Mouse (Mus musculus): ENCODE measurements around the gene Fam43b. TPM values are rescaled to one million over a fixed set of nuclear protein-coding genes. Genes with fewer than 3 reads are reported as not detected.

Gene Fam43b
- polyA plus RNA-seq, 1 experiment, result 1.1 TPM

- Histone ChIP-seq H3K36me3 (ENCODE audit: control insufficient read depth, insufficient read depth, low read length, poor library complexity, severe bottlenecking) (no peaks in the 10 kb centered on the region), H3K27ac (ENCODE audit: insufficient read depth, low read length) (no peak overlapping the region), H3K4me3 (ENCODE audit: low read depth, low read length) (no peak overlapping the region), H3K27me3 (ENCODE audit: control insufficient read depth, insufficient read depth, low read length, poor library complexity, severe bottlenecking) (no peaks in the 10 kb centered on the region), H3K4me1 (ENCODE audit: control insufficient read depth, insufficient read depth, low read length) (no peaks in the 10 kb centered on the region), H3K9ac (ENCODE audit: low read depth, poor library complexity, severe bottlenecking) (no peak overlapping the region), H3K9me3 (replicated peaks; ENCODE audit: control insufficient read depth, insufficient read depth, low read length, poor library complexity, severe bottlenecking) (no peaks in the 10 kb centered on the region)
- TF ChIP-seq CTCF (IDR thresholded peaks at IDR 0.05; ENCODE audit: low read depth, low read length) (no peak), EP300 (IDR thresholded peaks at IDR 0.05; ENCODE audit: insufficient read depth, low read depth, low read length) (no peak), POLR2A (IDR thresholded peaks at IDR 0.05; ENCODE audit: insufficient read depth, low read length) (no peak)
Observed at GRCm38 (mm10) chr4:138352692-138353091, 43.6 kb downstream of the Fam43b start.

- Histone ChIP-seq H3K36me3 (ENCODE audit: control insufficient read depth, insufficient read depth, low read length, poor library complexity, severe bottlenecking) (no peaks in the 10 kb centered on the region), H3K4me3 (ENCODE audit: low read depth, low read length) (no peak overlapping the region), H3K27ac (ENCODE audit: insufficient read depth, low read length) (no peak overlapping the region), H3K4me1 (ENCODE audit: control insufficient read depth, insufficient read depth, low read length) (no peaks in the 10 kb centered on the region), H3K9ac (ENCODE audit: low read depth, poor library complexity, severe bottlenecking) (no peak overlapping the region), H3K27me3 (ENCODE audit: control insufficient read depth, insufficient read depth, low read length, poor library complexity, severe bottlenecking) (no peaks in the 10 kb centered on the region), H3K9me3 (replicated peaks; ENCODE audit: control insufficient read depth, insufficient read depth, low read length, poor library complexity, severe bottlenecking) (no peaks in the 10 kb centered on the region)
- TF ChIP-seq EP300 (IDR thresholded peaks at IDR 0.05; ENCODE audit: insufficient read depth, low read depth, low read length), result no peak
- no peak for TF ChIP-seq CTCF (IDR thresholded peaks at IDR 0.05; ENCODE audit: low read depth, low read length)
- TF ChIP-seq POLR2A (IDR thresholded peaks at IDR 0.05; ENCODE audit: insufficient read depth, low read length), result no peak
Observed at GRCm38 (mm10) chr4:138351821-138352220, 44.5 kb downstream of the Fam43b start.

- Histone ChIP-seq H3K4me3 (ENCODE audit: low read depth, low read length) (no peak overlapping the region), H3K27ac (ENCODE audit: insufficient read depth, low read length) (no peak overlapping the region), H3K36me3 (ENCODE audit: control insufficient read depth, insufficient read depth, low read length, poor library complexity, severe bottlenecking) (no peaks in the 10 kb centered on the region), H3K9me3 (replicated peaks; ENCODE audit: control insufficient read depth, insufficient read depth, low read length, poor library complexity, severe bottlenecking) (no peaks in the 10 kb centered on the region), H3K27me3 (ENCODE audit: control insufficient read depth, insufficient read depth, low read length, poor library complexity, severe bottlenecking) (no peaks in the 10 kb centered on the region), H3K9ac (ENCODE audit: low read depth, poor library complexity, severe bottlenecking) (no peak overlapping the region), H3K4me1 (ENCODE audit: control insufficient read depth, insufficient read depth, low read length) (no peaks in the 10 kb centered on the region)
- TF ChIP-seq POLR2A (IDR thresholded peaks at IDR 0.05; ENCODE audit: insufficient read depth, low read length) (no peak), EP300 (IDR thresholded peaks at IDR 0.05; ENCODE audit: insufficient read depth, low read depth, low read length) (no peak), CTCF (IDR thresholded peaks at IDR 0.05; ENCODE audit: low read depth, low read length) (no peak)
Observed at GRCm38 (mm10) chr4:138348716-138349115, 47.6 kb downstream of the Fam43b start.

- Histone ChIP-seq H3K9me3 (replicated peaks; ENCODE audit: control insufficient read depth, insufficient read depth, low read length, poor library complexity, severe bottlenecking) (no peaks in the 10 kb centered on the region), H3K27me3 (ENCODE audit: control insufficient read depth, insufficient read depth, low read length, poor library complexity, severe bottlenecking) (no peaks in the 10 kb centered on the region), H3K36me3 (ENCODE audit: control insufficient read depth, insufficient read depth, low read length, poor library complexity, severe bottlenecking) (no peaks in the 10 kb centered on the region), H3K9ac (ENCODE audit: low read depth, poor library complexity, severe bottlenecking) (no peak overlapping the region), H3K4me1 (ENCODE audit: control insufficient read depth, insufficient read depth, low read length) (no peaks in the 10 kb centered on the region), H3K4me3 (ENCODE audit: low read depth, low read length) (no peak overlapping the region), H3K27ac (ENCODE audit: insufficient read depth, low read length) (no peak overlapping the region)
- TF ChIP-seq POLR2A (IDR thresholded peaks at IDR 0.05; ENCODE audit: insufficient read depth, low read length) (no peak), EP300 (IDR thresholded peaks at IDR 0.05; ENCODE audit: insufficient read depth, low read depth, low read length) (no peak), CTCF (IDR thresholded peaks at IDR 0.05; ENCODE audit: low read depth, low read length) (no peak)
Observed at GRCm38 (mm10) chr4:138347280-138347679, 49.0 kb downstream of the Fam43b start.

GRCm38 (mm10) chr4:138344891-138345545 lies 51.3 kb downstream of the Fam43b start:
- TF ChIP-seq CTCF (IDR thresholded peaks at IDR 0.05; ENCODE audit: low read depth, low read length) (no peak), EP300 (IDR thresholded peaks at IDR 0.05; ENCODE audit: insufficient read depth, low read depth, low read length) (no peak), POLR2A (IDR thresholded peaks at IDR 0.05; ENCODE audit: insufficient read depth, low read length) (no peak)
- no peaks in the 10 kb centered on the region for H3K27me3 ChIP-seq (ENCODE audit: control insufficient read depth, insufficient read depth, low read length, poor library complexity, severe bottlenecking)
- H3K9me3 ChIP-seq (replicated peaks; ENCODE audit: control insufficient read depth, insufficient read depth, low read length, poor library complexity, severe bottlenecking), result no peaks in the 10 kb centered on the region
- H3K4me3 ChIP-seq (ENCODE audit: low read depth, low read length), result no peak overlapping the region
- no peaks in the 10 kb centered on the region for H3K4me1 ChIP-seq (ENCODE audit: control insufficient read depth, insufficient read depth, low read length)
- H3K36me3 ChIP-seq (ENCODE audit: control insufficient read depth, insufficient read depth, low read length, poor library complexity, severe bottlenecking), result no peaks in the 10 kb centered on the region
- H3K9ac ChIP-seq (ENCODE audit: low read depth, poor library complexity, severe bottlenecking), result no peak overlapping the region
- H3K27ac ChIP-seq (ENCODE audit: insufficient read depth, low read length), result no peak overlapping the region

Other genes starting within 250 kb of the Fam43b start
- 53.6 and 59.9 TPM in 2 replicates for gene Hp1bp3, start 180.2 kb downstream of the Fam43b start, polyA plus RNA-seq (2011; ENCODE audit: insufficient read depth, insufficient read length, low read depth, missing spikeins)
- gene Sh2d5, start 146.1 kb downstream of the Fam43b start, polyA plus RNA-seq (2011; ENCODE audit: insufficient read depth, insufficient read length, low read depth, missing spikeins), result 3.2 and 4.7 TPM in 2 replicates
- 0.66 and 0.81 TPM in 2 replicates for gene Kif17, start 146.1 kb downstream of the Fam43b start, polyA plus RNA-seq (2011; ENCODE audit: insufficient read depth, insufficient read length, low read depth, missing spikeins)
- gene Ddost, start 91.8 kb downstream of the Fam43b start, polyA plus RNA-seq (2011; ENCODE audit: insufficient read depth, insufficient read length, low read depth, missing spikeins), result 112 and 122 TPM in 2 replicates
- gene Pink1, start 70.2 kb downstream of the Fam43b start, polyA plus RNA-seq (2011; ENCODE audit: insufficient read depth, insufficient read length, low read depth, missing spikeins), result 23.3 and 23.4 TPM in 2 replicates
- 6.8 and 7.4 TPM in 2 replicates for gene Cda, start 28.5 kb downstream of the Fam43b start, polyA plus RNA-seq (2011; ENCODE audit: insufficient read depth, insufficient read length, low read depth, missing spikeins)
- gene Mul1, start 38.1 kb upstream of the Fam43b start, polyA plus RNA-seq (2011; ENCODE audit: insufficient read depth, insufficient read length, low read depth, missing spikeins), result 16.3 and 17.2 TPM in 2 replicates
- gene Camk2n1, start 57.8 kb upstream of the Fam43b start, polyA plus RNA-seq (2011; ENCODE audit: insufficient read depth, insufficient read length, low read depth, missing spikeins), result 12.1 and 14.1 TPM in 2 replicates
- gene Vwa5b1, start 239.4 kb upstream of the Fam43b start, polyA plus RNA-seq (2011; ENCODE audit: insufficient read depth, insufficient read length, low read depth, missing spikeins), result not detected in 2 replicates

Measured in ES-Bruce4 (cell line).